Comparison of ENCODE assay signal across 22 mouse cellular contexts in genomic region chr3:79371506-79372195, GRCm38 (mm10). TPM values are rescaled to one million over a fixed set of nuclear protein-coding genes. Genes with fewer than 3 reads are reported as not detected.
DNase-seq lines count a peak whose midpoint lies in the region; ATAC-seq and TF ChIP-seq lines count a peak whose summit lies in the region.
"Had no signal": no experiment of that assay in that cellular context is flagged by ENCODE, and none has a peak within 500 bp of the region (broad histone marks: within the 10 kb centered on the region; RNA-seq: fewer than 3 reads in every experiment).

No protein-coding gene starts in this region.

- no peak for TF ChIP-seq POLR2A in brain, embryonic 14.5 days (IDR thresholded peaks at IDR 0.05; ENCODE audit: borderline replicate concordance, extremely low read depth, insufficient read depth, insufficient read length, poor library complexity, severe bottlenecking)

- H3K4me1 ChIP-seq in lung, embryonic 16.5 days (replicated peaks; ENCODE audit: control insufficient read depth, insufficient read depth, low read length), result peaks cover 6% of the 10 kb centered on the region
- H3K4me1 ChIP-seq: embryonic facial prominence, embryonic 12.5 days; hindbrain, embryonic 15.5 days had no signal

- no peaks in the 10 kb centered on the region for H3K27me3 ChIP-seq in lung, embryonic 16.5 days (ENCODE audit: control insufficient read depth, insufficient read depth, low read depth, low read length)
- H3K27me3 ChIP-seq: embryonic facial prominence, embryonic 12.5 days; forebrain, embryonic 15.5 days; heart, embryonic 15.5 days; hindbrain, embryonic 15.5 days had no signal

- H3K9ac ChIP-seq in lung, embryonic 16.5 days (ENCODE audit: low read length), result no peak overlapping the region
- H3K9ac ChIP-seq: embryonic facial prominence, embryonic 12.5 days; forebrain, embryonic 15.5 days; heart, embryonic 15.5 days; hindbrain, embryonic 15.5 days had no signal

- H3K4me2 ChIP-seq in lung, embryonic 16.5 days (ENCODE audit: low read depth, low read length), result no peak overlapping the region
- H3K4me2 ChIP-seq: embryonic facial prominence, embryonic 12.5 days; forebrain, embryonic 15.5 days; heart, embryonic 11.5 days; heart, embryonic 15.5 days; hindbrain, embryonic 15.5 days had no signal

- 56% methylated on average over 7 of the region's 7 CpGs for WGBS in lung, embryonic 16.5 days

- no peak overlapping the region for H3K27ac ChIP-seq in lung, embryonic 16.5 days (ENCODE audit: low read length)
- H3K27ac ChIP-seq: embryonic facial prominence, embryonic 12.5 days; forebrain, embryonic 15.5 days; heart, adult 2 months; heart, embryonic 15.5 days; hindbrain, embryonic 15.5 days had no signal

- ATAC-seq in lung, embryonic 16.5 days (ENCODE audit: low read depth), result peak; percentile 71
- ATAC-seq: forebrain, embryonic 15.5 days had no signal

- no peaks in the 10 kb centered on the region for H3K36me3 ChIP-seq in lung, embryonic 16.5 days (ENCODE audit: control insufficient read depth, insufficient read depth, low read length)
- H3K36me3 ChIP-seq: embryonic facial prominence, embryonic 12.5 days; forebrain, embryonic 15.5 days; heart, embryonic 15.5 days; hindbrain, embryonic 15.5 days had no signal

- H3K9me3 ChIP-seq in lung, embryonic 16.5 days (ENCODE audit: control insufficient read depth, low read length), result no peaks in the 10 kb centered on the region
- H3K9me3 ChIP-seq: embryonic facial prominence, embryonic 12.5 days; forebrain, embryonic 15.5 days; heart, embryonic 15.5 days; hindbrain, embryonic 15.5 days had no signal

- no peak for DNase-seq in lung, adult 18-20 months
- DNase-seq in brain, embryonic 14.5 days (ENCODE audit: low read depth), result peak; percentile 4
- peak; percentile 30 for DNase-seq in lung, postnatal 10 days
- peak; percentile 60 for DNase-seq in retina, postnatal 1 day
- DNase-seq in spleen, adult 18-20 months, result no peak
- DNase-seq in right cerebral cortex, postnatal 36 days (ENCODE audit: low spot score in 2 of 2), result no peak
- DNase-seq: adrenal gland, adult 8-10 months; cerebellum, adult 11-12 months; cerebellum, adult 9-10 months; cerebellum, postnatal 25 days; gastrocnemius, postnatal 36 days; heart, adult 2 months; heart, postnatal 14 days had no signal

- no peak for TF ChIP-seq CTCF in brain, embryonic 14.5 days (IDR thresholded peaks at IDR 0.05; ENCODE audit: borderline replicate concordance, extremely low read depth, insufficient read depth, insufficient read length)

- H3K4me3 ChIP-seq in lung, embryonic 16.5 days (ENCODE audit: low read length), result no peak overlapping the region
- H3K4me3 ChIP-seq: embryonic facial prominence, embryonic 12.5 days; forebrain, embryonic 15.5 days; heart, adult 2 months; heart, embryonic 15.5 days; hindbrain, embryonic 15.5 days had no signal

RNA-seq across cellular contexts. Expression of gene Gm17359, which starts 35.2 kb away (rescaled TPM):
- polyA plus RNA-seq in lung, embryonic 16.5 days (2015; fragmentation: Nextera tagmentation; extraction: Ambion mirVana), result not detected in 2 replicates
- polyA plus RNA-seq in brain, embryonic 14.5 days (2012; rRNA removed), result 0.04 TPM in 1 of 2 replicates, not detected in the other
- polyA plus RNA-seq: cortical plate, adult 2 months; embryonic facial prominence, embryonic 12.5 days; forebrain, embryonic 11.5 days; forebrain, embryonic 15.5 days; heart, embryonic 11.5 days; heart, embryonic 15.5 days; hindbrain, embryonic 11.5 days; hindbrain, embryonic 15.5 days had no signal

Comparison
In these comparisons a context has a peak if more than half of its experiments do, and no peak if none do; other contexts are left out.
1. DNase-seq: peak in brain, embryonic 14.5 days (single experiment), lung, postnatal 10 days (single experiment) and retina, postnatal 1 day (single experiment); none in lung, adult 18-20 months (0 of 2), spleen, adult 18-20 months (0 of 2) and right cerebral cortex, postnatal 36 days (0 of 2).